Mouse (Mus musculus): Measurements from ENCODE around the gene Rassf7. TPM values are rescaled to one million over a fixed set of nuclear protein-coding genes. Genes with fewer than 3 reads are reported as not detected.

The Rassf7 gene
- polyA plus RNA-seq, 1 experiment = 25.2 TPM

GRCm38 (mm10) chr7:141210606-141211131 is 5.0 kb upstream of the Rassf7 start:
- peaks cover 65% of the 10 kb centered on the region for H3K27me3 ChIP-seq (ENCODE audit: control insufficient read depth, insufficient read depth, insufficient read length)
- no peak overlapping the region for H3ac ChIP-seq (ENCODE audit: control insufficient read depth, insufficient read length, low read depth)
- no peaks in the 10 kb centered on the region for H3K79me3 ChIP-seq (ENCODE audit: low read depth)
- H3K4me3 ChIP-seq (ENCODE audit: insufficient read depth, poor library complexity, severe bottlenecking) = no peak overlapping the region
- H3K79me2 ChIP-seq (ENCODE audit: control insufficient read depth, insufficient read depth) = no peaks in the 10 kb centered on the region
- no peaks in the 10 kb centered on the region for H3K36me3 ChIP-seq (ENCODE audit: control insufficient read depth, insufficient read depth)
- TF ChIP-seq USF1 (IDR thresholded peaks at IDR 0.05; ENCODE audit: low read depth) = no peak
- TF ChIP-seq MYOG (IDR thresholded peaks at IDR 0.05; ENCODE audit: control insufficient read depth, extremely low read depth, insufficient read length) = no peak
- no peak for TF ChIP-seq FOSL1 (IDR thresholded peaks at IDR 0.05; ENCODE audit: insufficient read depth, low read length, poor library complexity, severe bottlenecking)
- no peak for TF ChIP-seq MYOD1 (IDR thresholded peaks at IDR 0.05; ENCODE audit: control insufficient read depth, insufficient read length, low read depth)
- no peak for TF ChIP-seq CTCF (IDR thresholded peaks at IDR 0.05; ENCODE audit: control insufficient read depth, insufficient read depth, insufficient read length)
- no peak for TF ChIP-seq MAX (IDR thresholded peaks at IDR 0.05)
- no peak for TF ChIP-seq CEBPB (IDR thresholded peaks at IDR 0.05; ENCODE audit: low read depth)

- H3ac ChIP-seq (ENCODE audit: control insufficient read depth, insufficient read length, low read depth) = no peak overlapping the region
- H3K4me3 ChIP-seq (ENCODE audit: insufficient read depth, poor library complexity, severe bottlenecking) = no peak overlapping the region
- H3K79me3 ChIP-seq (ENCODE audit: low read depth) = no peaks in the 10 kb centered on the region
- no peaks in the 10 kb centered on the region for H3K79me2 ChIP-seq (ENCODE audit: control insufficient read depth, insufficient read depth)
- TF ChIP-seq CTCF (IDR thresholded peaks at IDR 0.05; ENCODE audit: control insufficient read depth, insufficient read depth, insufficient read length) (no peak), MYOD1 (IDR thresholded peaks at IDR 0.05; ENCODE audit: control insufficient read depth, insufficient read length, low read depth) (no peak), USF1 (IDR thresholded peaks at IDR 0.05; ENCODE audit: low read depth) (no peak), CEBPB (IDR thresholded peaks at IDR 0.05; ENCODE audit: low read depth) (no peak), MAX (IDR thresholded peaks at IDR 0.05) (no peak), FOSL1 (IDR thresholded peaks at IDR 0.05; ENCODE audit: insufficient read depth, low read length, poor library complexity, severe bottlenecking) (no peak), MYOG (IDR thresholded peaks at IDR 0.05; ENCODE audit: control insufficient read depth, extremely low read depth, insufficient read length) (no peak)
- H3K36me3 ChIP-seq (ENCODE audit: control insufficient read depth, insufficient read depth) = no peaks in the 10 kb centered on the region
- peaks cover 57% of the 10 kb centered on the region for H3K27me3 ChIP-seq (ENCODE audit: control insufficient read depth, insufficient read depth, insufficient read length)
Measured at GRCm38 (mm10) chr7:141213133-141213532, 2.5 kb upstream of the Rassf7 start.

- no peak within 1 kb of the TSS for H3ac ChIP-seq (ENCODE audit: control insufficient read depth, insufficient read length, low read depth)
Measured at GRCm38 (mm10) chr7:141213605-141214235, 1.9 kb upstream of the Rassf7 start, which contains the start of gene Lmntd2. Gene Lmntd2 (minus strand): TSS chr7:141214080.

GRCm38 (mm10) chr7:141214310-141214709 is 1.4 kb upstream of the Rassf7 start:
- Histone ChIP-seq H3K27me3 (ENCODE audit: control insufficient read depth, insufficient read depth, insufficient read length) (peaks cover 46% of the 10 kb centered on the region), H3ac (ENCODE audit: control insufficient read depth, insufficient read length, low read depth) (no peak overlapping the region), H3K4me3 (ENCODE audit: insufficient read depth, poor library complexity, severe bottlenecking) (no peak overlapping the region), H3K79me2 (ENCODE audit: control insufficient read depth, insufficient read depth) (no peaks in the 10 kb centered on the region), H3K36me3 (ENCODE audit: control insufficient read depth, insufficient read depth) (no peaks in the 10 kb centered on the region), H3K79me3 (ENCODE audit: low read depth) (no peaks in the 10 kb centered on the region)
- no peak for TF ChIP-seq MYOG (IDR thresholded peaks at IDR 0.05; ENCODE audit: control insufficient read depth, extremely low read depth, insufficient read length)
- TF ChIP-seq USF1 (IDR thresholded peaks at IDR 0.05; ENCODE audit: low read depth) = no peak
- TF ChIP-seq CTCF (IDR thresholded peaks at IDR 0.05; ENCODE audit: control insufficient read depth, insufficient read depth, insufficient read length) = no peak
- no peak for TF ChIP-seq CEBPB (IDR thresholded peaks at IDR 0.05; ENCODE audit: low read depth)
- TF ChIP-seq FOSL1 (IDR thresholded peaks at IDR 0.05; ENCODE audit: insufficient read depth, low read length, poor library complexity, severe bottlenecking) = no peak
- TF ChIP-seq MYOD1 (IDR thresholded peaks at IDR 0.05; ENCODE audit: control insufficient read depth, insufficient read length, low read depth) = no peak
- no peak for TF ChIP-seq MAX (IDR thresholded peaks at IDR 0.05)

More at GRCm38 (mm10) chr7:141213605-141214235, 1.9 kb upstream of the Rassf7 start, which contains the start of gene Lmntd2:
- peaks cover 52% of the 10 kb centered on the region for H3K27me3 ChIP-seq (ENCODE audit: control insufficient read depth, insufficient read depth, insufficient read length)
- no peaks in the 10 kb centered on the region for H3K36me3 ChIP-seq (ENCODE audit: control insufficient read depth, insufficient read depth)
- no peaks in the 10 kb centered on the region for H3K79me3 ChIP-seq (ENCODE audit: low read depth)
- no peak within 1 kb of the TSS for H3K4me3 ChIP-seq (ENCODE audit: insufficient read depth, poor library complexity, severe bottlenecking)
- no peak for TF ChIP-seq USF1 (IDR thresholded peaks at IDR 0.05; ENCODE audit: low read depth)
- TF ChIP-seq CEBPB (IDR thresholded peaks at IDR 0.05; ENCODE audit: low read depth) = no peak
- TF ChIP-seq MYOG (IDR thresholded peaks at IDR 0.05; ENCODE audit: control insufficient read depth, extremely low read depth, insufficient read length) = no peak
- no peak for TF ChIP-seq CTCF (IDR thresholded peaks at IDR 0.05; ENCODE audit: control insufficient read depth, insufficient read depth, insufficient read length)
- no peak for TF ChIP-seq MAX (IDR thresholded peaks at IDR 0.05)
- TF ChIP-seq FOSL1 (IDR thresholded peaks at IDR 0.05; ENCODE audit: insufficient read depth, low read length, poor library complexity, severe bottlenecking) = no peak
- no peak for TF ChIP-seq MYOD1 (IDR thresholded peaks at IDR 0.05; ENCODE audit: control insufficient read depth, insufficient read length, low read depth)
- no peaks in the 10 kb centered on the region for H3K79me2 ChIP-seq (ENCODE audit: control insufficient read depth, insufficient read depth)

- peaks cover 29% of the 10 kb centered on the region for H3K27me3 ChIP-seq (ENCODE audit: control insufficient read depth, insufficient read depth, insufficient read length)
- H3K79me2 ChIP-seq (ENCODE audit: control insufficient read depth, insufficient read depth) = no peaks in the 10 kb centered on the region
- peak overlapping the region; percentile 69 for H3ac ChIP-seq (ENCODE audit: control insufficient read depth, insufficient read length, low read depth)
- no peak for TF ChIP-seq CTCF (IDR thresholded peaks at IDR 0.05; ENCODE audit: control insufficient read depth, insufficient read depth, insufficient read length)
- no peak for TF ChIP-seq CEBPB (IDR thresholded peaks at IDR 0.05; ENCODE audit: low read depth)
- no peak for TF ChIP-seq MAX (IDR thresholded peaks at IDR 0.05)
- TF ChIP-seq MYOD1 (IDR thresholded peaks at IDR 0.05; ENCODE audit: control insufficient read depth, insufficient read length, low read depth) = no peak
- no peak for TF ChIP-seq FOSL1 (IDR thresholded peaks at IDR 0.05; ENCODE audit: insufficient read depth, low read length, poor library complexity, severe bottlenecking)
- TF ChIP-seq MYOG (IDR thresholded peaks at IDR 0.05; ENCODE audit: control insufficient read depth, extremely low read depth, insufficient read length) = no peak
- no peak for TF ChIP-seq USF1 (IDR thresholded peaks at IDR 0.05; ENCODE audit: low read depth)
- no peaks in the 10 kb centered on the region for H3K36me3 ChIP-seq (ENCODE audit: control insufficient read depth, insufficient read depth)
- peak overlapping the region; percentile 34 for H3K4me3 ChIP-seq (ENCODE audit: insufficient read depth, poor library complexity, severe bottlenecking)
- no peaks in the 10 kb centered on the region for H3K79me3 ChIP-seq (ENCODE audit: low read depth)
Measured at GRCm38 (mm10) chr7:141215880-141216733, 447 bp downstream of the Rassf7 start.
